Mouse (Mus musculus): ENCODE results near the gene Magel2. TPM values are rescaled to one million over a fixed set of nuclear protein-coding genes. Genes with fewer than 3 reads are reported as not detected.

The Magel2 gene
- polyA plus RNA-seq (2015; fragmentation: Nextera tagmentation; extraction: Ambion mirVana), result 8.7 and 11.9 TPM in 2 replicates

DNA sequence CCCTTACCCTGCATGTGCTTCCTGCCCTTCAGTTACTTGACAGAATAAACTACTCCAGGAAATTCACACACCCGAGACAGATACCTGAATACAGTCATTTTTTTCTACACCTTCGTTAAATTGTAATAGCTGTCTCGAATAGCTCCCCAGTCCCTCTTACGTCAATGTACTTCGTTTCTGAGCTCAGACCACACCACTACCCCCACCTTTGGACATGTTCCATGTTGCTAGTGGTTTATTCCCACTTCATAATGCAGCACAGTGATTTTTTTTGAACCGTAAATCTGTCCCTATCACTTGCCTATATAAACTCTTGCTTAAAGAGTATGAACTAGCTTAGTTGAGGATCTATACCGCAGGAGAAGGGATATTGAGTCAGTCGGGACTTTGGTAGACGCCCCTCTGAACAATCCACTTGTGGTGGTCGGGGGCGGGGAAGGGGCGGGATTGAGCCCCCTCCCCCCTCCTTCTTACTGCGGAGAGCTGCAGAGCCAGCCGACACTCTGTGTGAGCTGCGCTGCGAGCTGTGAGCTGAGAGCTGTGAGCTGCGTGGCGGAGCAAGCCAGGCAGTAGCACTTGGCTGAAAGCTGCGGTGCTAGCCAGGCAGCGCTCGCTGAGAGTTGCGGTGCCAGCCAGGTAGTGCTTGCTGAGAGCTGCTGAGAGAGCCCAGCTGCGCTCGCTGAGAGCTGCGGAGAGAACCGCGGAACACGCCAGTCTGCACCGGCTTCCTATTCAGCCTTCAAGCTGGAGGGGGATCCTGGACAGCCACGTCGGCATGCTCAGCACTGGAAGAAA, at the start of gene Magel2:
Gene Magel2 (plus strand): TSS at position 501 of the 795 bp plus-strand sequence.
- Histone ChIP-seq H3K4me1 (no peaks in the 10 kb centered on the region; the same call in 1 of the 2 replicates), H3K4me3 (peak within 1 kb of the TSS; percentile 50), H3K36me3 (no peaks in the 10 kb centered on the region), H3K4me2 (replicated peaks) (peak within 1 kb of the TSS; percentile 57), H3K9ac (replicated peaks) (peak within 1 kb of the TSS; percentile 55), H3K27ac (replicated peaks) (peak within 1 kb of the TSS; percentile 76), H3K27me3 (no peaks in the 10 kb centered on the region), H3K9me3 (no peaks in the 10 kb centered on the region; the same call in none of the 2 replicates)
- ATAC-seq (replicated peaks), result peak; percentile 97
- WGBS, result 26% methylated on average over 31 of the region's 31 CpGs

DNA sequence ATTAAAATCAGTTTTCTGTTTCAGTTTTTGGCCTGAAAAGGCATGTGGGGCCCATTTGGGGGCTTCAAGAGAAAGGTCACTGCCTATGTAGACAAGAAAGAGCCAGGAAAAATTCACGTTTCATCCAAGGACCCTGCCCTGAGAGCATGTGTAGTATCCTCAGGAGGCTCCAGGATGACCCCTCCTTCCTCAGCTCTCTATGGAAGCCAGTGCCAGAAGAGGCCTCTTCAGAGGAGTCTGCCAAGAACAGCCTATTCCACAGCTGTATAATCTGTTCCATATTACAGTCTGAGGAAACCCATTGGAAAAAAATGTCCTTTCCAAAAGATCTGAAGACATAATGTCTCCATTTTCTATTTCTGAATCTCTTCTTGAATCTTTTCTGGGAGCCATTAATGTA, 31.4 kb upstream of the Magel2 start:
- no peaks in the 10 kb centered on the region; the same call in 1 of the 2 replicates for H3K9me3 ChIP-seq
- no peak overlapping the region for H3K27ac ChIP-seq (replicated peaks)
- no peak for ATAC-seq (replicated peaks)
- no peaks in the 10 kb centered on the region for H3K36me3 ChIP-seq
- H3K4me1 ChIP-seq, result peaks cover 8% of the 10 kb centered on the region; the same call in 1 of the 2 replicates
- no peak overlapping the region for H3K4me2 ChIP-seq (replicated peaks)
- no peak overlapping the region for H3K9ac ChIP-seq (replicated peaks)
- H3K27me3 ChIP-seq, result no peaks in the 10 kb centered on the region
- 49% methylated on average over 1 of the region's 1 CpGs for whole genome bisulfite sequencing
- no peak overlapping the region for H3K4me3 ChIP-seq

DNA sequence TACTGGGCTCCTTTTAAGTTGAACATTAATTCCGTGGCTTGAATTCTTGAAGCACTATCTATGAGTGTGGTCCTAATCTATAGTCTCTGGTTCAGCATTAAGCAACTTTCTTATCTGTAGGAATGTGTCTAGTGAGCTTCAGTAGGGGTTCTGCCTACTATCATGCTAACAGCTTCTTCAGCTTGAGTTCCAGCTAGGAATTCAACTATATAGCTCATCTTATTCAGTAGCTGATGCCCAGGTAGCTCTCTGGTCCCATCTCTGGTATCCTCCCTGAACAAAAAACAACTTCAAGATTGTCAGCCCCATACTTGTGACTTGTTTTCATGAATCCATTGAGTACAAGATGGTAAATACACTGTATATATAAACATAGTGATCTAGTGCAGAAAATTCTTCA, 30.5 kb upstream of the Magel2 start, which contains the start of gene Ndn:
Gene Ndn (plus strand): TSS at position 301 of the 400 bp plus-strand sequence.
- H3K27me3 ChIP-seq, result no peaks in the 10 kb centered on the region
- no peak within 1 kb of the TSS for H3K4me3 ChIP-seq
- ATAC-seq (replicated peaks), result no peak
- no peaks in the 10 kb centered on the region for H3K36me3 ChIP-seq
- H3K4me1 ChIP-seq, result peaks cover 16% of the 10 kb centered on the region
- H3K9me3 ChIP-seq, result no peaks in the 10 kb centered on the region; the same call in 1 of the 2 replicates
- no peak within 1 kb of the TSS for H3K27ac ChIP-seq (replicated peaks)
- 78% methylated on average over 1 of the region's 1 CpGs for WGBS
- H3K4me2 ChIP-seq (replicated peaks), result no peak within 1 kb of the TSS
- H3K9ac ChIP-seq (replicated peaks), result no peak within 1 kb of the TSS

DNA sequence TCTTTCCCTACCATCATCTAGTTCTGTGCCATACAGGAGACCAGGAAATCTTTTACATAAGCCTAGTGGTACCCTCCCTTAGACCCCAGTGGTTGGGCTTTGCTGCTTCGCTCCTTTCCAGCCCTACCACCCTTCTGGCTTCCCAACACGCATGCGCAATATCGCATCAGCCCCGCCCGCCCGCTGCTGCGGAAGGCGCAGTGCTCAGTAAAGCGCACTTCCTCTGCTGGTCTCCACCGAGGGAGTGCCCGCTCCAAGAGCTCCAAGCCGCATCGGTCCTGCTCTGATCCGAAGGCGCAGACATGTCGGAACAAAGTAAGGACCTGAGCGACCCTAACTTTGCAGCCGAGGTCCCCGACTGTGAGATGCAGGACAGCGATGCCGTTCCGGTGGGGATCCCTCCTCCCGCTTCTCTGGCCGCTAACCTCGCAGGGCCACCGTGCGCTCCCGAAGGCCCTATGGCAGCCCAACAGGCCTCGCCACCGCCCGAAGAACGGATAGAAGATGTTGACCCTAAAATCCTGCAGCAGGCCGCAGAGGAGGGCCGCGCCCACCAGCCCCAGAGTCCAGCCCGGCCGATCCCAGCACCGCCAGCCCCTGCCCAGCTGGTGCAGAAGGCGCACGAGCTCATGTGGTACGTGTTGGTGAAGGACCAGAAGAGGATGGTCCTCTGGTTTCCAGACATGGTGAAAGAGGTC, 28.6 kb upstream of the Magel2 start:
- Histone ChIP-seq H3K27ac (replicated peaks) (peak overlapping the region; percentile 83), H3K9ac (replicated peaks) (peak overlapping the region; percentile 70), H3K4me3 (peak overlapping the region; percentile 46), H3K9me3 (no peaks in the 10 kb centered on the region), H3K27me3 (no peaks in the 10 kb centered on the region), H3K4me1 (peaks cover 18% of the 10 kb centered on the region), H3K4me2 (replicated peaks) (peak overlapping the region; percentile 65), H3K36me3 (no peaks in the 10 kb centered on the region)
- ATAC-seq (replicated peaks), result peak; percentile 97
- 18% methylated on average over 42 of the region's 42 CpGs for WGBS

DNA sequence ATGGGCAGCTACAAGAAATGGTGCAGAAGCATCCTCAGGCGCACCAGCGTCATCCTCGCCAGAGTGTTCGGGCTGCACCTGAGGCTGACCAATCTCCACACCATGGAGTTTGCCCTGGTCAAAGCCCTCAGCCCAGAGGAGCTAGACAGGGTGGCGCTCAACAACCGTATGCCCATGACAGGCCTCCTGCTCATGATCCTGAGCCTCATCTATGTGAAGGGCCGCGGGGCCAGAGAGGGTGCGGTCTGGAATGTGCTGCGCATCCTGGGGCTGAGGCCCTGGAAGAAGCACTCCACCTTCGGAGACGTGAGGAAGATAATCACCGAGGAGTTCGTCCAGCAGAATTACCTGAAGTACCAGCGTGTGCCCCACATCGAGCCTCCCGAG, 28.0 kb upstream of the Magel2 start:
- WGBS, result 42% methylated on average over 17 of the region's 17 CpGs
- Histone ChIP-seq H3K27me3 (no peaks in the 10 kb centered on the region), H3K36me3 (no peaks in the 10 kb centered on the region), H3K27ac (replicated peaks) (peak overlapping the region; percentile 83), H3K9ac (replicated peaks) (peak overlapping the region; percentile 70), H3K4me1 (peaks cover 18% of the 10 kb centered on the region), H3K4me2 (replicated peaks) (peak overlapping the region; percentile 65), H3K4me3 (peak overlapping the region; percentile 46), H3K9me3 (no peaks in the 10 kb centered on the region)
- ATAC-seq (replicated peaks), result peak; percentile 63

DNA sequence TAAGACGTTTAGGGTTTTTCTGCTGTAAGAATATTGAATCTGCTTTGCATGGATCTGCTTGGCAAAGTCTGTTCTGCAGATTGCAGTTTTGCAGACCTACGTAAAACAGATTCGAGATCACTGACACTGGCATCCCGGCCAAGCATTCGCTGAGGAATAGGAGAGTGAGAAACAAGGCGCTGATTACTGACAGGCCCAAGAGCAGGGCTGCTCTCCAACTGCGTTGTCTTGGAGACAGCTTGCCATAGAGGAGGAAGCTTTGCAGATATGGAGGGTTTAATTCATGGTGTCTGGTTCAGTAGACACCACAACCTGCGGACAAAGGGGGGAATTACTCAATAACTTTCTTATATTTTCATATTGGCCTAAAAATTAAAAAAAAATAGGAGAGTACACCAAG, 25.5 kb upstream of the Magel2 start:
- Histone ChIP-seq H3K27me3 (no peaks in the 10 kb centered on the region), H3K9ac (replicated peaks) (no peak overlapping the region), H3K4me3 (no peak overlapping the region), H3K36me3 (no peaks in the 10 kb centered on the region), H3K9me3 (no peaks in the 10 kb centered on the region), H3K4me2 (replicated peaks) (0 out of 2 replicates have a peak overlapping the region, but pooled peaks have one; percentile 8), H3K4me1 (peaks cover 18% of the 10 kb centered on the region), H3K27ac (replicated peaks) (peak overlapping the region; percentile 17)
- no peak for ATAC-seq (replicated peaks)
- 51% methylated on average over 8 of the region's 8 CpGs for WGBS

DNA sequence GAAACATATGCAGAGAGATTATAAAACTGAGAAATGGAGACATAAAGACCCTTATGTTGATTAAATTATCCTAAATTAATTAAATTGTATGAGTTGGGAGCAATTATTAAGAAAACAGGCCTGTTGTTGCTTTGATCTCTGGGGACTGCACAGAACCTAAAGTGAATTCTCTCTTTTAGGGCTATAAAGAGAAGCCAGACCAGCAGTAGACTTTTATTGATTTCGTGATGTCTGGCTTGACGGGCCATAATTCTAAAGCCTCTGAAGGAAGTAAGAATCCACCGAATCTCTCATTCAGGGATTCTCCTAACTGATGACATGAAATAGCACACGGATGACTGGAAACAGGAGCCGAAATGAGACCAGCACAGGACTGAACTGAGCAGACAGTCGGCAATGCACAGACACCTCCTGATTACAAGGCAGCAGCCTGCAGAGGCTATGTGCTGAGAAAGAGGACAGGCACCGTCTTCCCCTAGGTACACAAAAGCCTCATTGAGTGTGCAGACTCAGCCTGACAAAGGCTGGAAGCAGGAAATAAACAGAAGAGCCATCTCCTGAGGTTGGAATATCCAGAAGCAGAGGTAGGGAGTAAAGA, 11.7 kb upstream of the Magel2 start:
- WGBS, result 68% methylated on average over 7 of the region's 7 CpGs
- H3K27ac ChIP-seq (replicated peaks), result peak overlapping the region; percentile 64
- H3K9me3 ChIP-seq, result no peaks in the 10 kb centered on the region
- no peaks in the 10 kb centered on the region for H3K27me3 ChIP-seq
- no peak overlapping the region; the same call in 1 of the 2 replicates for H3K4me2 ChIP-seq (replicated peaks)
- H3K9ac ChIP-seq (replicated peaks), result 0 out of 2 replicates have a peak overlapping the region, but pooled peaks have one; percentile 4
- no peak overlapping the region for H3K4me3 ChIP-seq
- no peaks in the 10 kb centered on the region for H3K4me1 ChIP-seq
- ATAC-seq (replicated peaks), result no peak; the same call in 1 of the 2 replicates
- no peaks in the 10 kb centered on the region for H3K36me3 ChIP-seq

DNA sequence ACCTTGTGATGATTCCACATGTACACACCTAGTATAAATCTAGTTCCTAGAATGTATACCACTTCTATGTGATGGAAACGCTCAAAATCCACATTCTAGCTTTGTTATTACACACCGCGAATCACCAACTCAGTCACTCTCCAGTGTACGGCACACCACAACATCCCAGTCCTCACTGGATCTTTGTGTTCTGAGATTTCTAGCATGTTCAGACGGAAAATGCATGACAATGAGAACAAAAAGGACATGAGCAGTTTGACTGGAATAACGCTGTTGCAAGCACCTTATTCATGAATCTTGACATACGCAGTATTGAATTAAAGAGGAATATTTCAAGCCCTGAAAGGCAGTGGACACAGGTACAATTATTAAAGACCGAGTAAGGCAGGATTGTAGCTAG, 10.1 kb upstream of the Magel2 start:
- H3K9ac ChIP-seq (replicated peaks), result no peak overlapping the region
- H3K27me3 ChIP-seq, result no peaks in the 10 kb centered on the region
- 65% methylated on average over 8 of the region's 8 CpGs for WGBS
- H3K4me1 ChIP-seq, result no peaks in the 10 kb centered on the region
- H3K36me3 ChIP-seq, result no peaks in the 10 kb centered on the region
- no peak overlapping the region for H3K4me2 ChIP-seq (replicated peaks)
- ATAC-seq (replicated peaks), result no peak
- H3K4me3 ChIP-seq, result no peak overlapping the region
- peak overlapping the region; percentile 36; the same call in 1 of the 2 replicates for H3K27ac ChIP-seq (replicated peaks)
- no peaks in the 10 kb centered on the region for H3K9me3 ChIP-seq

DNA sequence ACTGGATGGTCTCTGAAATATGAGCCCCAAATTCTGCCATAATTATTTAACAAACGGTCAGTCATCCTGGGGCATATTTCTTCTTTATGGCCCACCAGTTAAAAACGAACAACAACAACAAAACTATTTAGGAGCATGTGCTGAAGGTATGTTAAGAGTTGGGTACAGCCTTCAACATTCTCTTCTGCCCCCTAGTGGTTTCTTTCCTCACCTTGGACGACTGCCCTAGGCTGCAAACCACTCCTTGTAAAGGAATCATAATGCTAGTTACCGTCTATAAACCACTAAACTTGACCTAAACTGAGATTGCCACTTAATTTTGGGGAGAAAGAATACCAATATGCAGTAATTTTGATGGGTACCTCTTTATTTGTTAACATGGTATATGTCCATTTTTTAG, 1.2 kb upstream of the Magel2 start:
- ATAC-seq (replicated peaks), result no peak
- no peaks in the 10 kb centered on the region for H3K27me3 ChIP-seq
- WGBS, result 35% methylated on average over 4 of the region's 4 CpGs
- no peaks in the 10 kb centered on the region; the same call in none of the 2 replicates for H3K9me3 ChIP-seq
- peak overlapping the region; percentile 57; the same call in 1 of the 2 replicates for H3K4me2 ChIP-seq (replicated peaks)
- H3K4me3 ChIP-seq, result no peak overlapping the region
- H3K4me1 ChIP-seq, result no peaks in the 10 kb centered on the region; the same call in 1 of the 2 replicates
- no peaks in the 10 kb centered on the region for H3K36me3 ChIP-seq
- H3K9ac ChIP-seq (replicated peaks), result no peak overlapping the region
- H3K27ac ChIP-seq (replicated peaks), result no peak overlapping the region

DNA sequence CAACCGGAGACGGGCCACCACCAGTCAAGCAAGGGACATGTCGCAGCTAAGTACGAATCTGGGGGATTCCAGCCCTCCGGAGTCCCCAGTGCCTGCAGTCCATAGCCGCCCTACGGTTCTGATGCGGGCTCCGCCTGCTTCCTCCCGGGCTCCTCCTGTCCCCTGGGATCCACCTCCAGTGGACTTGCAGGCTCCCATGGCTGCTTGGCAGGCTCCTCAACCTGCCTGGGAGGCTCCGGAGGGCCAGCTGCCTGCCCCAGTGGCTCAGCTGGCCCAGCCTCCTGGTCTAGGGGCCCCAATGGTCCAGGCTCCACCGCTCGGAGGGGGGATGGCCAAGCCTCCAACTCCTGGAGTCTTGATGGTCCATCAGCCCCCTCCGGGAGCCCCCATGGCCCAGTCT, 503 bp downstream of the Magel2 start:
- no peaks in the 10 kb centered on the region; the same call in 1 of the 2 replicates for H3K4me1 ChIP-seq
- no peaks in the 10 kb centered on the region for H3K27me3 ChIP-seq
- H3K9ac ChIP-seq (replicated peaks), result peak overlapping the region; percentile 55
- WGBS, result 47% methylated on average over 14 of the region's 14 CpGs
- H3K27ac ChIP-seq (replicated peaks), result peak overlapping the region; percentile 76
- ATAC-seq (replicated peaks), result peak; percentile 62
- peak overlapping the region; percentile 50 for H3K4me3 ChIP-seq
- H3K4me2 ChIP-seq (replicated peaks), result peak overlapping the region; percentile 57
- no peaks in the 10 kb centered on the region; the same call in none of the 2 replicates for H3K9me3 ChIP-seq
- H3K36me3 ChIP-seq, result no peaks in the 10 kb centered on the region

DNA sequence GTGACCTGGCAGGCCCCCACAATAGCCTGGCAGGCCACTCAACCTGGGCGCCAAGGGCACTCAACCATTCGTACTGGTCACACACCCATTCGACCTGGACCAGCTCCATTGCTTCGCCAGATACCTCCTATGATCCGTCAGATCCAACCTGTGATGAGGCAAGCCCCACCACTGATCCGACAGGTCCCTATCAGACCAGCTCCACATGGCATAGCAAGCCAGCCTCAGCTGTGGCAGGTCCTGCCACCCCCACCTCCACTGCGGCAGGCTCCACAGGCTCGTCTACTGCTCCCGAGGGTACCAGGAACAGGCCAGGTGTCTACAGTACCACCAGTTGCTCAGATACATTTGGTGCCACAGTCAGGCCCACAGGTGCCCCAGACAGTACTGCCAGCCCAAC, 1.7 kb downstream of the Magel2 start:
- Histone ChIP-seq H3K27me3 (no peaks in the 10 kb centered on the region), H3K36me3 (no peaks in the 10 kb centered on the region), H3K27ac (replicated peaks) (no peak overlapping the region), H3K4me3 (peak overlapping the region; percentile 50), H3K4me2 (replicated peaks) (peak overlapping the region; percentile 57), H3K9me3 (no peaks in the 10 kb centered on the region; the same call in none of the 2 replicates), H3K4me1 (no peaks in the 10 kb centered on the region; the same call in 1 of the 2 replicates), H3K9ac (replicated peaks) (no peak overlapping the region)
- WGBS, result 89% methylated on average over 9 of the region's 9 CpGs
- no peak for ATAC-seq (replicated peaks)

All from forebrain, embryonic 15.5 days (tissue).